Mouse (Mus musculus) midbrain, embryonic 15.5 days (tissue): ENCODE measurements around the gene Pram1. TPM values are rescaled to one million over a fixed set of nuclear protein-coding genes. Genes with fewer than 3 reads are reported as not detected.

ENCODE experiments used
- ATAC-seq: fragments of 200-750 bp; cut with Nextera tagmentation; replicated peaks from 2 replicates; pipeline ENCODE4 v1.8.0; 2017; ENCODE audit warnings: moderate TSS enrichment
- H3K27ac ChIP-seq: fragments of 300-500 bp; sonication (generic); 2 replicates; pipeline ENCODE4 v1.5.1; 2015; ENCODE audit warnings: mild to moderate bottlenecking, inconsistent platforms
- H3K27me3 ChIP-seq: fragments of 300-500 bp; sonication (generic); replicated peaks from 2 replicates; pipeline ENCODE4 v1.6.1; 2015; ENCODE audit warnings: inconsistent platforms
- H3K36me3 ChIP-seq: fragments of 300-500 bp; sonication (generic); replicated peaks from 2 replicates; pipeline ENCODE4 v1.6.1; 2015; ENCODE audit warnings: inconsistent platforms
- H3K4me1 ChIP-seq: fragments of 300-500 bp; sonication (generic); 2 replicates; pipeline ENCODE4 v1.6.1; 2015; ENCODE audit warnings: inconsistent platforms
- H3K4me2 ChIP-seq: fragments of 300-500 bp; sonication (generic); 2 replicates; pipeline ENCODE4 v1.6.1; 2015; ENCODE audit warnings: inconsistent platforms, mild to moderate bottlenecking, moderate library complexity
- H3K4me3 ChIP-seq: fragments of 300-500 bp; sonication (generic); 2 replicates; pipeline ENCODE4 v1.5.1; 2015; ENCODE audit warnings: mild to moderate bottlenecking, inconsistent platforms
- H3K9ac ChIP-seq: fragments of 300-500 bp; sonication (generic); 2 replicates; pipeline ENCODE4 v1.6.1; 2015; ENCODE audit warnings: mild to moderate bottlenecking, inconsistent platforms
- H3K9me3 ChIP-seq: fragments of 300-500 bp; sonication (generic); 2 replicates; pipeline ENCODE4 v1.6.1; 2016; ENCODE audit warnings: inconsistent platforms
- WGBS: fragments of 180-500 bp; shearing (Covaris S2); methylation state at CpG from one replicate; pipeline ENCODE4 v1.1.7; 2015; ENCODE audit warnings: mixed read lengths; 5-methylcytosine and 5-hydroxymethylcytosine counted together
- polyA plus RNA-seq: library from polyadenylated mRNA; unstranded; fragments of >200 nt; fragmentation: Nextera tagmentation; extraction: Ambion mirVana; gene quantifications from 2 replicates; pipeline ENCODE4 v1.2.1, GENCODE M21; 2015

Gene Pram1
- polyA plus RNA-seq, 1 experiment from 2014 or later, result 0.83 TPM

GRCm38 (mm10) chr17:33676086-33676485 lies 38.2 kb downstream of the Pram1 start:
- ATAC-seq, result no peak
- H3K9me3 ChIP-seq, result no peaks in the 10 kb centered on the region
- peaks cover 12% of the 10 kb centered on the region; the same call in 1 of the 2 replicates for H3K36me3 ChIP-seq
- H3K4me2 ChIP-seq, result no peak overlapping the region
- no peak overlapping the region for H3K9ac ChIP-seq
- WGBS, result 91% methylated on average over 2 of the region's 2 CpGs
- H3K4me1 ChIP-seq, result peaks cover 11% of the 10 kb centered on the region
- no peak overlapping the region for H3K27ac ChIP-seq
- H3K4me3 ChIP-seq, result no peak overlapping the region
- H3K27me3 ChIP-seq, result no peaks in the 10 kb centered on the region

GRCm38 (mm10) chr17:33678771-33679170 lies 40.9 kb downstream of the Pram1 start:
- Histone ChIP-seq H3K4me2 (no peak overlapping the region), H3K4me1 (peaks cover 37% of the 10 kb centered on the region), H3K27me3 (no peaks in the 10 kb centered on the region), H3K27ac (no peak overlapping the region), H3K9ac (no peak overlapping the region), H3K4me3 (no peak overlapping the region), H3K9me3 (no peaks in the 10 kb centered on the region), H3K36me3 (peaks cover 12% of the 10 kb centered on the region; the same call in 1 of the 2 replicates)
- no peak for ATAC-seq

GRCm38 (mm10) chr17:33681767-33682166 lies 43.9 kb downstream of the Pram1 start:
- H3K4me2 ChIP-seq, result peak overlapping the region; percentile 81; the same call in 1 of the 2 replicates
- H3K27me3 ChIP-seq, result no peaks in the 10 kb centered on the region
- H3K27ac ChIP-seq, result no peak overlapping the region
- H3K4me3 ChIP-seq, result 0 out of 2 replicates have a peak overlapping the region, but pooled peaks have one; percentile 1
- H3K4me1 ChIP-seq, result peaks cover 44% of the 10 kb centered on the region
- ATAC-seq, result no peak
- no peaks in the 10 kb centered on the region for H3K9me3 ChIP-seq
- H3K9ac ChIP-seq, result no peak overlapping the region
- H3K36me3 ChIP-seq, result peaks cover 4% of the 10 kb centered on the region; the same call in 1 of the 2 replicates

DNA sequence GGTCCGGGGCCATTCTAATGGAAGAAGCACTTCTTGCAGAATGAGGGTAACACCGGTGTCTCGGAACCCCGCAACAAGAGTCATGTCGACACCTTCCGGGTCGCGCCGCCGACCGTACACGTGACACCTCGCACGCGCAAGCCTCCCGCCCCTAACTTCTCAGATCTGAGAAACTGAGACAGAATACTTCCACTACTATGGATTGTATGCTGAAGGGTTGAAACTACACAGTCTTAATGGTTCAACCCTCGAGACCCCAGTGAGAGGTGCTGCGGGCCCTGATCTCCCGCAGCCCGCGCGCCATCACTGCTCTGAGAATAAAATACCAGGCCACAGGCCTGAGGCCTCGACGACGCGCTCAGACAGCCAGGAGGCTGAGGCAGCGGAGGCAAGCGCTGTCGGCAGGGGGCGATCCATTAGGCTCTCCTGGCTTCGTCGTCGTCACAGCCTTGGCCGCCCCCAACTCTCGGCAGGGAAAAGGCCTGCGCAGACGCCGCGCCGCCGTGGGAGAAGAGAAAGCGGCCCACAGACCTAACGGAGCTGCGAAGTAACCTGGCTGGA lies 46.9 kb downstream of the Pram1 start:
- H3K27me3 ChIP-seq, result no peaks in the 10 kb centered on the region
- peak; percentile 91 for ATAC-seq
- WGBS, result under 1% methylated on average over 44 of the region's 44 CpGs

GRCm38 (mm10) chr17:33685249-33685653 lies 47.4 kb downstream of the Pram1 start:
- Histone ChIP-seq H3K27me3 (no peaks in the 10 kb centered on the region), H3K36me3 (no peaks in the 10 kb centered on the region; the same call in 1 of the 2 replicates), H3K4me3 (peak overlapping the region; percentile 98), H3K27ac (peak overlapping the region; percentile 97), H3K4me2 (peak overlapping the region; percentile 81), H3K9me3 (no peaks in the 10 kb centered on the region), H3K9ac (peak overlapping the region; percentile 97), H3K4me1 (peaks cover 44% of the 10 kb centered on the region)
- ATAC-seq, result peak; percentile 98
- under 1% methylated on average over 42 of the region's 42 CpGs for WGBS

More for the DNA sequence above, 46.9 kb downstream of the Pram1 start:
- Histone ChIP-seq H3K27ac (peak overlapping the region; percentile 97), H3K9me3 (no peaks in the 10 kb centered on the region), H3K9ac (peak overlapping the region; percentile 97), H3K4me3 (peak overlapping the region; percentile 98), H3K4me2 (peak overlapping the region; percentile 81), H3K4me1 (peaks cover 44% of the 10 kb centered on the region), H3K36me3 (no peaks in the 10 kb centered on the region; the same call in 1 of the 2 replicates)

- Histone ChIP-seq H3K9me3 (no peaks in the 10 kb centered on the region), H3K27ac (peak within 1 kb of the TSS; percentile 97), H3K27me3 (no peaks in the 10 kb centered on the region), H3K4me3 (peak within 1 kb of the TSS; percentile 98), H3K4me2 (peak within 1 kb of the TSS; percentile 81), H3K36me3 (no peaks in the 10 kb centered on the region; the same call in 1 of the 2 replicates), H3K4me1 (peaks cover 30% of the 10 kb centered on the region), H3K9ac (peak within 1 kb of the TSS; percentile 46)
- no peak for ATAC-seq
- WGBS, result 94% methylated on average over 1 of the region's 1 CpGs
Measured at GRCm38 (mm10) chr17:33686760-33687159, 48.9 kb downstream of the Pram1 start, which contains the start of gene Hnrnpm. Gene Hnrnpm, minus strand, starts transcription at chr17:33686860.

Other genes starting within 250 kb of the Pram1 start
- gene Zfp101, start 243.4 kb upstream of the Pram1 start, polyA plus RNA-seq, result 12.2 and 13.5 TPM in 2 replicates
- gene Actl9, start 205.2 kb upstream of the Pram1 start, polyA plus RNA-seq, result not detected in 2 replicates
- 67.7 and 69.7 TPM in 2 replicates for gene Adamts10, start 113.9 kb upstream of the Pram1 start, polyA plus RNA-seq
- 1.5 and 1.9 TPM in 2 replicates for gene Myo1f, start 82.3 kb upstream of the Pram1 start, polyA plus RNA-seq
- 79.7 and 80.6 TPM in 2 replicates for gene Zfp414, start 9.0 kb upstream of the Pram1 start, polyA plus RNA-seq
- 197 and 208 TPM in 2 replicates for gene Hnrnpm, start 48.8 kb downstream of the Pram1 start, polyA plus RNA-seq
- gene March2, start 80.6 kb downstream of the Pram1 start, polyA plus RNA-seq, result 71.2 and 79.2 TPM in 2 replicates
- gene Rab11b, start 122.5 kb downstream of the Pram1 start, polyA plus RNA-seq, result 630 and 639 TPM in 2 replicates
- 22.6 and 23.3 TPM in 2 replicates for gene Angptl4, start 143.8 kb downstream of the Pram1 start, polyA plus RNA-seq
- gene Kank3, start 172.5 kb downstream of the Pram1 start, polyA plus RNA-seq, result 51.5 and 53.4 TPM in 2 replicates
- gene Rps28, start 186.5 kb downstream of the Pram1 start, polyA plus RNA-seq, result 476 TPM in 2 replicates
- gene Ndufa7, start 186.5 kb downstream of the Pram1 start, polyA plus RNA-seq, result 467 and 476 TPM in 2 replicates
- 50.8 and 58.9 TPM in 2 replicates for gene Cd320, start 205.0 kb downstream of the Pram1 start, polyA plus RNA-seq
- not detected in 2 replicates for gene Gm7029, start 235.8 kb downstream of the Pram1 start, polyA plus RNA-seq